Mouse (Mus musculus) heart, embryonic 16.5 days (tissue): ENCODE measurements around the gene Me1. TPM values are rescaled to one million over a fixed set of nuclear protein-coding genes. Genes with fewer than 3 reads are reported as not detected.

ENCODE experiments used
- ATAC-seq: fragments of 200-750 bp; cut with Nextera tagmentation; replicated peaks from 2 replicates; pipeline ENCODE4 v1.8.0; 2017; ENCODE audit warnings: moderate number of reproducible peaks; ENCODE audit not compliant: insufficient read depth, low FRiP score; ENCODE audit errors: extremely low read depth
- H3K27ac ChIP-seq: fragments of 300-500 bp; sonication (generic); 2 replicates; pipeline ENCODE4 v1.5.1; 2014; ENCODE audit warnings: mild to moderate bottlenecking, low read length, control low read depth, moderate library complexity
- H3K27me3 ChIP-seq: fragments of 300-500 bp; sonication (generic); 2 replicates; pipeline ENCODE4 v1.6.1; 2014; ENCODE audit warnings: low read length, mixed read lengths; ENCODE audit not compliant: control insufficient read depth, insufficient read depth
- H3K36me3 ChIP-seq: fragments of 300-500 bp; sonication (generic); 2 replicates; pipeline ENCODE4 v1.6.1; 2014; ENCODE audit not compliant: control insufficient read depth, insufficient read depth
- H3K4me1 ChIP-seq: fragments of 300-500 bp; sonication (generic); 2 replicates; pipeline ENCODE4 v1.6.1; 2014; ENCODE audit warnings: low read length, mixed read lengths; ENCODE audit not compliant: control insufficient read depth, insufficient read depth
- H3K4me2 ChIP-seq: fragments of 300-500 bp; sonication (generic); 2 replicates; pipeline ENCODE4 v1.6.1; 2014; ENCODE audit warnings: low read depth, mild to moderate bottlenecking, control low read depth, low read length
- H3K4me3 ChIP-seq: fragments of 300-500 bp; sonication (generic); 2 replicates; pipeline ENCODE4 v1.5.1; 2014; ENCODE audit warnings: mild to moderate bottlenecking, control low read depth, low read length
- H3K9ac ChIP-seq: fragments of 300-500 bp; sonication (generic); 2 replicates; pipeline ENCODE4 v1.6.1; 2014; ENCODE audit warnings: low read length, control low read depth
- H3K9me3 ChIP-seq: fragments of 300-500 bp; sonication (generic); replicated peaks from 2 replicates; pipeline ENCODE4 v1.6.1; 2016; ENCODE audit warnings: low read length; ENCODE audit not compliant: control insufficient read depth
- WGBS: fragments of 180-500 bp; shearing (Covaris S2); extraction: QIAGEN DNeasy Blood & Tissue Kit; methylation state at CpG from one replicate; pipeline ENCODE4 v1.1.7; 2014; 5-methylcytosine and 5-hydroxymethylcytosine counted together
- polyA plus RNA-seq: library from polyadenylated mRNA; unstranded; fragments of >200 nt; fragmentation: Nextera tagmentation; extraction: Ambion mirVana; gene quantifications from 2 replicates; pipeline ENCODE4 v1.2.1, GENCODE M21; 2015

The Me1 gene
- polyA plus RNA-seq, 1 experiment from 2014 or later = 19.6 TPM

DNA sequence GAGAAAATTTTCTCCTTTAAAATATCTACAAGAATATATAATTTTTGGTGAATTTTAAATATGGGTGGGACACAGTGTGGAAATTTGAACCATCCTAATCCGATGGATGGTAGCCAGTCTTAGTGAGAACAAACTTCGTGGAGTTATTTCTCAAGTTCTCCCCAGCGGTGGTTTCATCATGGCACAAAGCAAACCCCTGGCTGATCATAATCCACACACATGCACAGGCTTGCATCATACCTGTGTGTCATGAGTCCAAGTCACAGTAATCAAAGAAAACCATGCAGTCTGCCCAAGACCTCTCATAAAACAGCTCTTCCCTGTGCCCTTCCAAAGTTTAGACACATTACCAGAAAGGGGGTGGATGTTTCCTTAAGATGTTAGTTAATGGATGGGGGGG, 34.1 kb upstream of the Me1 start:
- Histone ChIP-seq H3K27me3 (no peaks in the 10 kb centered on the region), H3K36me3 (no peaks in the 10 kb centered on the region), H3K4me3 (no peak overlapping the region), H3K4me1 (no peaks in the 10 kb centered on the region), H3K9me3 (no peaks in the 10 kb centered on the region), H3K9ac (no peak overlapping the region), H3K4me2 (no peak overlapping the region), H3K27ac (no peak overlapping the region)
- 99% methylated on average over 3 of the region's 3 CpGs for WGBS
- ATAC-seq = no peak

- no peaks in the 10 kb centered on the region for H3K4me1 ChIP-seq
- no peak for ATAC-seq
These were observed 33.3 kb upstream of the Me1 start for GRCm38 (mm10) chr9:86729084-86729483.

DNA sequence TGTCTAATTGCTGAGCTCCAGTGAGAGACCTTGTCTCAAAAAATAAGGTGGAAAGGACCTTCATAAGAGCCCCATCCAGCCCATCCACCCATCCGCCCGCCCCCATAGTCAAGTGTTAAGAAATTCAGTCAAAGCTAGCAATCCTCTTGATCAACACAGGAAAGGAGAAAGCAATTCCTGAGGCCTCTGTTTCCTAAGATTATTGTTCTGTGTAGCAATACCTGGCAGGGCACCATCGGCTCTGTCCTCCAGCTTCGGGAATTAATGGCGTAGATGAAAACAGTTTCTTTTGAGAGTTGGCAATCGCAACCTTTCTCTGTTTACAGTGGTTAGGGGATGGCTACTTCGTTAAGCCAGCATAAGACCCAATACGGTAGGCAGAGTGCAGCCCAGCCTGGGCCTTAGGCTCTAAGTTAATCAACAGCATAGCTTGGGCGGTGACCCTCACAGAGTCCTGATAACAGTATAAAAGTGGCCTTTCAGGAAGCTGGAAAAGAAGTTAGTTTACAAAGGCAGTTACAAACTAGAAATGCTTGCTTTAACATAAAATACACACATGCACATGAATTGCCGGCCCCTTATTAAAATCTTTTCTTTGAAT, 32.6 kb upstream of the Me1 start:
- Histone ChIP-seq H3K36me3 (no peaks in the 10 kb centered on the region), H3K27ac (no peak overlapping the region), H3K27me3 (no peaks in the 10 kb centered on the region), H3K4me3 (no peak overlapping the region), H3K9me3 (no peaks in the 10 kb centered on the region), H3K4me1 (no peaks in the 10 kb centered on the region), H3K4me2 (no peak overlapping the region), H3K9ac (no peak overlapping the region)
- no peak for ATAC-seq
- WGBS = 66% methylated on average over 10 of the region's 10 CpGs

More at GRCm38 (mm10) chr9:86729084-86729483, 33.3 kb upstream of the Me1 start:
- Histone ChIP-seq H3K27me3 (no peaks in the 10 kb centered on the region), H3K4me2 (no peak overlapping the region), H3K36me3 (no peaks in the 10 kb centered on the region), H3K9me3 (no peaks in the 10 kb centered on the region), H3K4me3 (no peak overlapping the region), H3K9ac (no peak overlapping the region), H3K27ac (no peak overlapping the region)
- 40% methylated on average over 1 of the region's 1 CpGs for WGBS

- H3K4me1 ChIP-seq = no peaks in the 10 kb centered on the region
- no peak overlapping the region for H3K4me2 ChIP-seq
- H3K9ac ChIP-seq = no peak overlapping the region
- no peaks in the 10 kb centered on the region for H3K36me3 ChIP-seq
- H3K27me3 ChIP-seq = no peaks in the 10 kb centered on the region
- WGBS = 83% methylated on average over 5 of the region's 5 CpGs
- no peak overlapping the region for H3K27ac ChIP-seq
- no peak for ATAC-seq
- H3K4me3 ChIP-seq = no peak overlapping the region
- no peaks in the 10 kb centered on the region for H3K9me3 ChIP-seq
These were observed 30.6 kb upstream of the Me1 start for GRCm38 (mm10) chr9:86726381-86726720.

DNA sequence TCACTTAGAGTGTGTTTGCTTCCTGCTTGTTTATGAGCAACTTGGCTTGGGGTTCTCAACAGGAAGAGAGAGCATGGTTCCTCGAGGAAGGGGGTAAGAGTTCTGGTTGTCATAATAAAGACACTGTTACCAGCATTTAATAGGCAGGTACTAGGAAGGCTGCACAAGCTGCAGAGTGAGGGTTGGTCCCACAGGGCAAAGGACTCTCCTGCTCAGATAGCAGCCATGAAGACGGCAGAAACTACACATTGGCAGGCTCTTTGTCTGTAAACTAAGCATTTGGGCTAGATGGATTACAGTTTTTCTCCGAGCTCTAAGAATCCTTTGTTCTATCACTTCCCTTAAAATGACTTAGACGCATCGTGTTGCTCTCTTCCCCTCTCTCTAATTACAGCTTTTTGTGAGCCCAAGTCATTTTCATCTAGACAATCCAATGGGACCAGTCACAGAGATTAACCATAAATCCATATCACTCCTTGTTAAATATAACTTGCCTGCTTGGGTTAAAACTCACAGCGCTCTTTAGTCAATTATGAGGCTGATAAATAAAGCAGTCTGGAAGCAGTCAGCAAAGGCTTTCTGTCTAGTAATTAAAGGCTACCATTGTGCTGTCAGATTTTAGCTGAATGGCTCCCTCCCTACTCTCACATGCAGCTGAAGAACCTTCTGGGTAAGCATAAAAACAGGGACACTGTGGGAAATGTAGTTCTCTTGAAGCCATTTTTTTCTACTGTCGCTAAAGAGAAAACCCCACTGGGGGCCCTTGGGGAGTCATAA, 30.0 kb upstream of the Me1 start:
- Histone ChIP-seq H3K27me3 (no peaks in the 10 kb centered on the region), H3K27ac (no peak overlapping the region), H3K9me3 (no peaks in the 10 kb centered on the region), H3K9ac (no peak overlapping the region), H3K36me3 (no peaks in the 10 kb centered on the region), H3K4me2 (no peak overlapping the region), H3K4me1 (no peaks in the 10 kb centered on the region), H3K4me3 (no peak overlapping the region)
- 63% methylated on average over 7 of the region's 7 CpGs for WGBS
- no peak for ATAC-seq

DNA sequence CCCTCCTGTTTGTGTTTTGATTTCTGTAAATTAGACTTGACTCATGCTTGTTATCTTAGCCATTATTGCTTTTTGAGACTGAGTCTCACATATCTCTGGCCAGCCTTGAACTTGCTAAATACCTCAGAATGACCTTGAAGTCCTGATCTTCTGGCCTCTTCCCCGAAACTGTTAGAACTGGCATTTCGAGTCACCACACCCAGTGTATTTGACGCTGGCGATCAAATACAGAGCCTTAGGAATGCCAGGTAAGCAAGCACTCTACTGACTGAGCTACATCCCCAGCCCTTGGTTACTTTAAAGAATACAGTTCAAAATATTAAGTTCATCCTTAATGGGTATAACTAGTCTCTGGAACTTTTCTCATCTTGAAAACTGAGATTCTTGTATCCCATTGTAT, 29.3 kb upstream of the Me1 start:
- H3K27ac ChIP-seq = no peak overlapping the region
- no peak for ATAC-seq
- no peak overlapping the region for H3K4me2 ChIP-seq
- WGBS = 81% methylated on average over 4 of the region's 4 CpGs
- no peaks in the 10 kb centered on the region for H3K36me3 ChIP-seq
- no peak overlapping the region for H3K4me3 ChIP-seq
- no peaks in the 10 kb centered on the region for H3K9me3 ChIP-seq
- H3K27me3 ChIP-seq = no peaks in the 10 kb centered on the region
- no peaks in the 10 kb centered on the region for H3K4me1 ChIP-seq
- H3K9ac ChIP-seq = no peak overlapping the region

DNA sequence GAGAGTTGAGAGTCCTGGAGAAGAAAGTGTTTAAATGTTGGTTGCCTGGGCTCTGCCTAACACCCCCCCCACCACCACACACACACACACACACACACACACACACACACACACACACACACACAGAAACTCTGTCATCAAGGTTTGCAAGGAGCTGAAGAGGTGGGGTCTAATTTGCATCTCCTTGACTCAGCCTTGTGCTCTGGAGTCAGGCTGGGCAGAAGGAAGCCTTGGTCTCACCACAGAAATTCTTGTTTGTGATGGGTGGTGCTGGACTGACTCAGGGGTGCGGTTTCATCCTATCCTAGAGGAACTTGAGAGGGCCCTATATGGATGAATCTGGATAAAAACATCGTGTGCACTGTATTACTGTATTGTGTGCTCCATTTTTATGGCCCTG, 25.0 kb upstream of the Me1 start:
- H3K9ac ChIP-seq = no peak overlapping the region
- H3K9me3 ChIP-seq = no peaks in the 10 kb centered on the region
- H3K36me3 ChIP-seq = no peaks in the 10 kb centered on the region
- no peaks in the 10 kb centered on the region for H3K4me1 ChIP-seq
- no peak overlapping the region for H3K4me2 ChIP-seq
- no peak overlapping the region for H3K4me3 ChIP-seq
- 84% methylated on average over 2 of the region's 2 CpGs for WGBS
- no peaks in the 10 kb centered on the region for H3K27me3 ChIP-seq
- H3K27ac ChIP-seq = no peak overlapping the region
- ATAC-seq = no peak

- Histone ChIP-seq H3K27me3 (no peaks in the 10 kb centered on the region), H3K4me3 (no peak overlapping the region), H3K36me3 (no peaks in the 10 kb centered on the region), H3K4me2 (no peak overlapping the region), H3K4me1 (no peaks in the 10 kb centered on the region), H3K9me3 (no peaks in the 10 kb centered on the region), H3K27ac (no peak overlapping the region), H3K9ac (no peak overlapping the region)
- 88% methylated on average over 5 of the region's 5 CpGs for WGBS
- ATAC-seq = no peak
These were observed 24.5 kb upstream of the Me1 start for GRCm38 (mm10) chr9:86720227-86720626.

- no peaks in the 10 kb centered on the region for H3K9me3 ChIP-seq
- no peak for ATAC-seq
- no peaks in the 10 kb centered on the region for H3K27me3 ChIP-seq
- H3K4me3 ChIP-seq = no peak overlapping the region
- WGBS = 56% methylated on average over 5 of the region's 5 CpGs
- no peak overlapping the region for H3K9ac ChIP-seq
- H3K36me3 ChIP-seq = no peaks in the 10 kb centered on the region
- no peak overlapping the region for H3K27ac ChIP-seq
- H3K4me1 ChIP-seq = no peaks in the 10 kb centered on the region
- H3K4me2 ChIP-seq = no peak overlapping the region
These were observed 21.4 kb upstream of the Me1 start for GRCm38 (mm10) chr9:86717119-86717518.
